Mouse (Mus musculus) left cerebral cortex, postnatal 10 days (tissue): Measurements from ENCODE around the gene Dpm2. TPM values are rescaled to one million over a fixed set of nuclear protein-coding genes. Genes with fewer than 3 reads are reported as not detected.

Experiments
- DNase-seq, 2 experiments: peaks; one replicate each; pipeline ENCODE4 v3.0.0; 2021 to 2022; ENCODE audit warnings: low spot score in 2 of 2, mixed read lengths in 1 of 2; ENCODE audit errors: extremely low spot score in 1 of 2
- intact Hi-C: fragments of 180-260 bp; cut with DNase I; formaldehyde crosslinking; loops from one replicate; pipeline ENCODE4 v1.15.1; 2025
- total RNA-seq, 2 experiments: library from RNA; stranded (reverse); gene quantifications; 2 replicates each; pipeline ENCODE4 v1.2.3; 2021

Dpm2 gene
- total RNA-seq, 2 experiments from 2014 or later: 83.9 to 86.8 TPM

DNA sequence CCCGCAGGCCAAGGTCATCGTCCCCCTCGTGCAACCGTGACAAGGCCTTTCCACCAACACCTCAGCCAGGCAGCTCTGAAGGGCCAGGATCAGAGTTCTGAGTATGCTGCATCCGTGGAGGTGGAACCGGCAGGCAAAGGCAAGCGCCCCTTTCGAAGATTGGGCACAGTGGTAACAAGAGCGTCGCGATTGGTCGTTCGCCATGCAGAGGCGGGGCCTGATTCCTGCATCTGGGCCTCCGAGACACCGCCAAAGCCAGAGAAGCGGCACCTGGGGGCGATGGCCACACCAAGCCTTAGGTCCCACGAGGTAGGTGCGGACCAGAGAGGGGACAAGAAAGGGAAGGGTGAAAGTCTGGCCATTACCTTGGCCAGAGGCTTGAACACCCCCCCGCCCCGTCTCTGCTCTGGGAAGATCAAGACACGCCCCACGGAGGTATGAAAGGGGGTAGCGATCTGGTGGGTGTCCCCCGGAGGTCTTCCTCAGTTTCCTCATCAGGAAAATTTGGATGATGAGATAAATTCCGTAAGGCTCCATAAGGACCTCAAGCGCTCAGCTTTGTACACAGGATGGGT, 5.0 kb downstream of the Dpm2 start, which contains the start of gene 9430097D07Rik:
TSS of gene 9430097D07Rik (minus strand) at position 99 of the 575 bp plus-strand sequence.
- intact Hi-C loops: no loop called here
- peak; percentile 64 to 76 for DNase-seq

DNA sequence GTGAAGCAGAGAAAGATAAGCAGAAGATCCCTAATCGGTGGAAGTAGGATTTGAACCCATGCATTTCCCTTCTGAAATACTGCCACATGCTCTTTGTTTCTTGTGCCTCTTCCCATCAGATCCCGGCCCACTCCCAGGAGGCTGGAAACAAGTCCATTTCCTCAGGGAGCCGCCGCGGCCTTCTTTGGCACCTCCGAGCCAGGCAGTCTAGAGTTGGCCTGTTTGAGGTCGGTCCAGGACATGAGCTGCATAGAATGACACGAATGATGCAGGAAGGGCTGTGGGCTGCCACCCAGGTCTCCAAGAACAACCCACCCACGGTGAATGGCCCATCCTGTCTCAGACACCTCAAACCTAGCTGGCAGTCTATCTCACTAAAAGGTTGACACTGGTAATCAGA, 5.9 kb downstream of the Dpm2 start:
- DNase-seq: peak in 1 of 2 experiments; percentile 28
- intact Hi-C loops: no loop called here

DNA sequence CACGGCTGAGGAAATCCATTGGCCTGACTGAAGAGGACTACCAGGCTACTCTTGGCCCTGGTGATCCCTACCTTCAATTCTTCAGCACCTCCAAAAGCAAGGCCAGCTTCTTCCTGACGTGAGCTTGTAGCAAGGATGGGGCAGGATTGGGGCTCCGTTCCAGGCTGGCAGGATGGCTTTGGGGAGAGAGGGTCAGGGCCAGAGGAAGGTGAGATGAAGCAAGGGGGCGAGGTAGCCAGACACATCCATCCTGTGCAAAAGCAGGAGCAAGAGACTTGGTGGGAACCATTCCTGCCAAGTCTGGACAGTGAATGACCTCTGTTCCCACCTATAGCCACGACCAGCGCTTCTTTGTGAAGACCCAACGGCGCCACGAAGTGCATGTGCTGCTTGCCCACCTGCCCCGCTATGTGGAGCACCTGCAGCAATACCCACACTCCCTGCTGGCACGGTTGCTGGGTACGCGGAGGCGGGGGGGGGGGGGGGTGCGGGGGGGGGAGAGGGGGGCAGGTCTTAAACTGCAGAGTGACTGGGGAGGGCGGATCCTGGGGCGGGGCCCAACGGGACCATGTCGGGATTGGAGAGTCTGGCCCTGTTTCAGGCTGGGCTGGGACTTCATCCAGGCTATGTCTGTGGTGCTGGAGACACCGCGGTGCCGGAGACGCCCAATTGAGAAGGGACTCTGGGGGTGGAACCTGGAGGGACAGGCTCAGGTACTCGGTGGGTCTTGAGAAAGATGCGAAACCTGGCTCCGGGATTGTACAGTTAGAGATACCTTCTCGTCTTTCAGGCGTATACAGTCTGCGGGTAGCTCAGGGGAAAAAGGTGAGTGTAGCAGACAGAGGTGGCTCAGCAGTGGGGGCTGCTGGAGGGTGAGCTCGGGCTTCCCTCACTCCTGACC, 7.7 kb downstream of the Dpm2 start:
- peak in 1 of 2 experiments; percentile 76 for DNase-seq
- intact Hi-C loops: no loop called here

DNA sequence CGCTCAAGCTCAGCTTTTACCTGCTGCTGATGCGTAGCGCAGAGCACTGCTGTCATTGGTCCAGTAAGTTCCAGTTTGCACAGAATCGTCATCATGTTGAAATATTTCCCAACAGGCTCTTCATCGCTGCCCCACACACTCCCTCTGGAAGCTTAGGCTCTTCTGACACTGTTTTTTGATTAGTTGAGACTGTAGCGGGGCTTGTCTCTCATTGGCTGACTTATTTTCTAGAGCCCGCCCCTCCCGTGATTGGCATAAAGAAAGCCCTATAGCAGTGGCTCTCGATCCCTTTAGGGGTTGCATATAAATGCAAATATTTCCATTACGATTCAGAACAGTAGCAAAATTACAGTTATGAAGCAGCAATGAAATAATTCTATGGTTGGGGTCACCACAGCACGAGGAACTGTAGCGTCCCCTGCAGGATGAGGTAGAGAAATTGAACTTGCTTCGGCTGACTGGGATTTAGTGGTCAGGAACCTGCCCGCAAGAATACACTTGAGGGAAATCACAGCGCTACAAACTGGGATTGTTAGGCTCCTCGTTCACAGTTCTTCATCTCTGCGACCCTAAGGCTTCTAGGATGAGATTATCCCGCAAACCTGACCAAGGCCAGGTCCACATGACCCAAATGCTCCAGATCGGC, 10.9 kb downstream of the Dpm2 start:
- intact Hi-C loops: loop anchor here (5.0 kb wide), 1 partner anchor 36 kb away; no protein-coding TSS in a partner anchor
- peak; percentile 43 to 74 for DNase-seq

DNA sequence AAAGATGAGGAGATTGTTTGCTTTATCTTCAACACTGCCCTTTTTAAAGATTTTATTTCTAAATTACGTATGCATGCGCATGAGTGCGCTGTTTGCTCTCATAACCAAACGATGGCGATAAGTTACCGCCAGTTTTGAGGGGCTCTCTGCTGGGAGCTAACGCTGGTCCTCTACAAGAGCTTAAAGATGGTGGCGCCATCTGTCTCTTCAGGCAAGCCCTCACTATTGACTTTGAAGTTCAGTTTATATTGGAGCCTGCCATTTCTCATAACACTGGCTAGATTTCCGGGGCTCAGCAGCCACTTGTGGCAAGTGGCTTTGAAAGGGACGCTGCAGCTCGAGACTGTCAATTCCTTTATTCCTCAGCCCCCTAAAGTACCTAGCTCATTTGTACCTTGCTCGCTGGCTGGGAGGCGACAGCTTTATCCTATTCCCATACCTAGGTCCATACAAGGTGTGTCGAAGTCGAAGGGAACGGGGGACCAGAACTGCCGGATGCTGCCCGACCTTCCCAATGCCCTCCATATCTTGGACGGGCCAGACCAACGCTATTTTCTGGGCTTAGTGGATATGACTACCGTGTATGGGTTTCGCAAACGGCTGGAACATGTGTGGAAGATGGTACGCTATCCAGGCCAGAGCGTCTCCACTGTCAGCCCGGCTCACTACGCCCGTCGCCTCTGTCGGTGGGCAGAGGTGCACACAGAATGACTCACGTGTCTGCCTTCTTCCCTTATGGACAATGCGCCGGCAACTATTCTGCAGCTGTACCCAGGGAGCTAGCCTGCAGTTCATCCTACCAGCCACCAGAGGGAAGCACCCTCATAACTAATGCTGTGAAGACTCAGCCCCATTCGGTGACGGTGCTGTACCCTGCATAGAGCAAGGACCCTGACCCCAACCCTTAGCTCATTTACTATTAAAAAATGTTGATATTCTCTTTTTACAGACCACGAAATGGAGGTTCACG, 12.5 kb downstream of the Dpm2 start:
- intact Hi-C loops: loop anchor here (5.0 kb wide), 1 partner anchor 34 kb away; no protein-coding TSS in a partner anchor

DNA sequence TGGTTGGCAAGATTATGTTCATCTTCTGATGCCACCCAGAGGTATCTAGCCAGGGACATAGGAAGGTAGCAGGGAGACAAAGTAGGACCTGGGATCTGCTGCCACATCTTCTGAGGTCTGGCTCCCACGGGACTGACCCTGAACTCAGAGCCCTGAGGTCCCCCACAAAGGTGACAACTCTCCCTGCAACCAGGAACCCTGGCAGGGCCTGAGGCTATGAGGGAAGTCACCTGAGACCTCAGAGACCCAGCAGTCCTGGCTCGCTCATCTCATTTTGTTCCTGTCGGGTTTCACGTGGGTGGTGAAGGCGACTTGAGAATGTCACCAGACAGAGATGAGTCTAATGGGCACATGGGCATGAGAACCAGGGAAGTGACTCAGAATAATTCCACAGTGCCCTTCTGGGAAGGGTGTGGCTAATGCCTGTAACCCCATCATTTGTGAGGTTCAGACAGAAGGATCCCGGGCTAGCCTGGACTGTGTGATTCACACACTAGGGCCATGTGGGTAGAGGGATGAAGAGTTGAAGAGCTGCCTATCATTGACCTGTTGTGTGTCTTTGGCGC, 14.6 kb downstream of the Dpm2 start:
- DNase-seq: no peak
- intact Hi-C loops: no loop called here

More for the DNA sequence above, 12.5 kb downstream of the Dpm2 start:
- DNase-seq: peak; percentile 78 to 87

DNA sequence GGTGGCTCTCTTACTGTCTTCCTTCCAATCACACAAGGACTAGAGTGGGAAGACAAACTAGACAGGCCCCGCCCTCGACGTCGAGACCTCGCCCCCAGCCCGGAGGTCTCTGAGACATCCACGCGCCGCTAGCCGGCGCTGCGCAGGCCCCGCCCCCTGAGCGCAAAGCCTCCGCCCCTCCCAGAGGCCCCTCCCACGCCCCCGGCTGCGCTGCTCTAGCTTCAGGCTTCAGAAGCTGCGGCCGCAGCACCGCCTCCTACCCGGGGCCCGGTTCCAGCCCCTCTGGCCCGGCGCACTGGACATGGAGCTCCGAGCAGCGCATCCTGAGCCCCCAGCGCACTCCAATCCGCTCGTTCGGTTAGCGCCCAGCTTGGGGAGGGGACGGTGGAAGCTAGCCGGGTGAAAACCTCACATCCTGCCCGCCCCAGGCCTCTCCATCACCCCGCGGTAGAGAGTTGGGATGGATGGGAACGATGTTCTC, 16.3 kb downstream of the Dpm2 start, which contains the start of gene St6galnac4:
TSS of gene St6galnac4 (plus strand) at position 225 of the 481 bp plus-strand sequence.
- intact Hi-C loops: no loop called here
- peak; percentile 87 to 97 for DNase-seq

DNA sequence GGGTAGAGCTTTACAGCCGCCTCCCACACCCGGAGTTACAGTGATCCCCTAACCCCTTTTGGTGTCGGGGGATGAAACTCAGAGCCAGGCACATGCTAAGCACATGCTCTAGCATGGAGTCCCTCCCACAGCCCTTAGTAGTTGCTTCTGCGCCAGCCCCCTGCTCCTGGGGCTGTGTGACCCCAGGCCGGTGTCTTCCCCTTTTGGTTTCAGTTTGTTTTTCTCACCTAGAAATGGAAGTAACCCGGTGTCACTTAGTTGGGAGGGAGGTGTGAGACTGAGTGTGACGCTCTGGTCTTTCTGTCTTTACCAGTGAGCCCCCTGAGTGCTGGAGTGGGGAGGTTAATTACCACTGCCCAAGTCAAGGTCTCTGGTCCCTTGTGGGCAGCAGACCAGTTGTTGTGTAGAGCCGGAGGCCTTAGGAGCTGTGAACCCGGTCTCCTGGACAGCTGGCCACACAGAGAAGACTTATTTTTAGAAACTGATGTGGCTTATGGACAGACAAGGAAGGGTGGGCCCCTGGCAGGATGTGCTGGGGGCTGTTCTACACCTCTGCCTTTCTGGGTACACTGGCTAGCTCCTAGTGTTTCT, 17.2 kb downstream of the Dpm2 start:
- intact Hi-C loops: no loop called here
- peak in 1 of 2 experiments; percentile 54 for DNase-seq

DNA sequence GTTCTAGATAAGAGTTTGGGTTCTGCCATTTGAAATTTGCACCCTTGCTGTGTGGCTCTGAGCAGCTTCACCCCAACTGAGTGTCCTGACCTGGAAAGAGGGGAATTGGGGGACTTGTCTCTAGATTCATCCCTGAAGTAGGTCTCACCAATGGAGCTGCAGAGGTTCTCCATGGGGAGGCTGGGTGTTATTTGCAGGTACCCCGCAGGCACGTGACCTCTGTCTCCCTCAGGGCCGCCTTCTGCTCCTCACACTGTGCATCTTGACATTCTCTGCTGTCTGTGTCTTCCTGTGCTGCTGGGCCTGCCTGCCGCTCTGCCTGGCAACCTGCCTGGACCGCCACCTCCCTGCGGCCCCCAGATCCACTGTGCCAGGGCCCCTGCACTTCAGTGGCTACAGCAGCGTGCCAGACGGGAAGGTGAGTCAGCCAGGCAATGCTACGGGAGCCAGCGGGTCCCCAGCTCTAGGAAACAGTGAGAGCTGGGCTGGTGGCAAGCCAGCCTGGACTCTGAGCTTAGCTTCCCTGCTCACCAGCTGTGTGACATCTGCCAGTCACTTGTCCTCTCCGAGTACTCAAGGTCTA, 18.6 kb downstream of the Dpm2 start:
- DNase-seq: peak in 1 of 2 experiments; percentile 61
- intact Hi-C loops: no loop called here

DNA sequence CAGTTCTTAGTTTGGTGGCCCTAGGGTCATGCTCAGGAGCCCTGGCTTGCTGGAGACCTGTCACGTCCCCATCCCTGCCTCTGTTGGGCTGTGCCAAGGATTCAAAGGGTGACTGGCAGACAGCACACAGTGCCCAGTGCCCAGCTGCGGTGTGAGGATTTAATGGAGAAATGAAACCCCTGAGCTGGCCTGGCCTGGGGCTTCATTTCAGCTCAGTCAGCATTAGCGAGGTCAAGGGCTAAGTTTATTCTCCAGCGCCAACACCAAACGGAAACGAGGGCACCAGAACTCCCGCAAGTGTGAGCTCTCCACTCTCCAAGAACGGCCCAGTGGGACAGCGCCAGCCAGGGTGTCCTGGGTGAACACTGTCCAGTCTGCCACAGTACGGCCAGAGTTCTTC, 19.6 kb downstream of the Dpm2 start:
- intact Hi-C loops: no loop called here
- DNase-seq: peak in 1 of 2 experiments; percentile 36

DNA sequence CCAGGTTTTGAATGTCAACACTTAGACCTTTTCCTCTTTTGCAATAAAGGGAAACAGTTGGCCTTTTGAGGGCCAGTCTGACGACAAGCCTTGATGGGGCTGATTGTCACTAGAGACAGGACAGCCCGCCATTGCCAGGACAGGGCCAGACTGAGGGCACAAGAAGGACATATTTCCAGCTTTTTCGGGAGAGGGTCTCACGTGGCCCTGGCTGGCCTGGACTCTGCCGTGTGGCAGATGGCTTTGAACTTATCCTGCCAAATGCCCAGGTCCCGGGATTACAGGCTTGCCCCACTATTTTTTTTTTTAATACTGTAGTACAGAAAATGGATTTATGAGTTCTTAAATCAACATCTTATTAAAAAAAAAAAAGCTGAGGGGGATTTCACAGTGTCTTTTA, 20.6 kb downstream of the Dpm2 start:
- DNase-seq: no peak
- intact Hi-C loops: no loop called here

DNA sequence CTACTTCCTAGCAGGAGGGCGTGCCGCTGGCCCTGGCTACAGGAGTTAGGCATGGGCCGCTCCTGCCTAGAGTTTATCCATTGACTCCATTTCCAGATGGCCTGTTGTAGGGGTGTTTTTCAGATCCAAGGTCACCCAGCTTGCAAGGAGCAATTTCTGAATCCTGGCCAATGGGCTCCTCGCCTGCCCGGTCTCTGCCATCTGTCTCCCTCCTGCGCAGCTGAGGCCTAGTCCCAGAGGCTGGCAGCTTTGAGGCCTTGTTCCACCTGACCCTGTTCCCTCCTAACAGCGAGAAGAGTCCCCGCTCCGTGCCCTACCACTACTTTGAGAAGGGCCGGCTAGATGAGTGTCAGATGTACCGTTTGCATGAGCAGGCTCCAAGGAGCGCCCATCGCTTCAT, 26.1 kb downstream of the Dpm2 start:
- intact Hi-C loops: no loop called here
- no peak for DNase-seq

DNA sequence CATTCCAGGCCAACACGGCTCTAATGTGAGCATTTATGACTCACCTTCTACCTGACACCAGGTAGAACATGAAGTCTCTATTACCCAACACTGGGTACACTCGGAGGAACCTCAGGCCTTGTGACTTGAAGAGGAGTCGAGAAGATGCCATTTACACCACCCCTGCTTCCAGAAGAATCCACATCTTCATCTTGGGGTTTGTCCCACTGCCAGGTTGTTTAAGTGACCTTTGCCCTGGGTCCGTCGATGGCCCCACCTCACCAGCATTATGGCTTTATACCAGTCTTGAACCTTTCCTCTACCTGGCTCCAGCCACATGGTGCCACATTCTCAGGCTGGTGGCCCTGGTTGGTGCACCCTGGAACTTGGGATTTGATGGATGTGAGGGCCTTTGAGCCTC, 26.6 kb downstream of the Dpm2 start:
- DNase-seq: no peak
- intact Hi-C loops: no loop called here

DNA sequence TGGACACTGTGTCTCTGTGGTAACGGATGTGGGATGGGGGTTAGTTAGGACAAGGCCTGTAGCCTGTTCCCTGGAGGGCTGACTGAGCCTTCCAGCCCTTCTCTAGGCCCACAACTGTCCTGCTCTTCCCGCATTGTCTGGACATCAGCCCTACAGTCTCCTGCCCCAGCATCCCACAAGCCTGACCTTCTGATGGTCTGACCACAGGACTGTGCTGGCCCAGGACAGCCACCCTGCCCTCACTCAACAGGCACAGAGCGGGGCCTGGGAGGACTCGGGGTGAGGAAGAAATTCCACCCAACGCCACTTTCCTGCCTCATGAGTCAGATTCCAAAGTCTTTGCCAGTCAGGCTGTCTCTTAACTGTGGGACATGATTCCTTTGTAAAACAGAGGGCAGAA, 27.0 kb downstream of the Dpm2 start:
- DNase-seq: no peak
- intact Hi-C loops: no loop called here

DNA sequence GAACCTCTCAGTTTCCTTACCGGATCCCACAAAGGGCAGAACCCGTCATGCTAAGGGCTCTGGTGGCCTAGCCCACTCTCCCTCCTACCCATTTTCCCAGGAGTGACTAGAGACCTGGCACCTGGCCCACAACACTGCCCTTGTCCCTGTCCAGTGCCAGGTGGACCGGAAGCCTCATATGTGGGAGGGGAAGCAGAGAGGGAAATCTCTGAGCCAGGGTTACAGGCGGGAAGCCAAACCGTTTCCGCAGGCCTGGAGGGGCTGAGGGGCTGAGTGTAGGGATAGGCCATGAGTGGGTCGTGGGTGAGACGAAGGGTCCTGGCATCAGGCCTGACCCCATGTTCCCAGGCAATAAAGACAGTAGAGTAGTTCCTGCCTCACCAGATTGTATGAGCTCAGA, 27.8 kb downstream of the Dpm2 start:
- intact Hi-C loops: no loop called here
- DNase-seq: peak in 1 of 2 experiments; percentile 55

DNA sequence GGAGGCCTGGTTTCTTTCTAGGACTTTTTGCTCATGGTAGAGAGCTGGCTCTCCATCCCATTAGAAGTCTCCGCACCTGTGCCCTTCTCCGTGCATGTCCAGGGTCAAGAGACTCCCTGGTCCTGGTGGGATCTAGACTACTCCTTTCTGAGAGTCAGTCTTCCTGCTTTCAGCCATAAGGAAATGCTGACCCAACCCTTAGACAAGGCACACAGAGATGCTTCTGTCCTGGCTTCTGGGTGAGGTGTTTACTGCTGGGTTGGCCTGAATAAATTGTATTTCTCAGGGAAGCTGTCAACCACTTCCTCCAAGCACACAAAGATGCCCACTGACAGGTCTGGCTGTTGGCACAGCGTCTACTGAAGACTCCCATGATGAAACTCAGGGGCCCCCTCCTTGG, 28.8 kb downstream of the Dpm2 start, which contains the start of gene St6galnac6:
TSS of gene St6galnac6 (plus strand) at position 301 of the 400 bp plus-strand sequence.
- DNase-seq: no peak
- intact Hi-C loops: no loop called here

DNA sequence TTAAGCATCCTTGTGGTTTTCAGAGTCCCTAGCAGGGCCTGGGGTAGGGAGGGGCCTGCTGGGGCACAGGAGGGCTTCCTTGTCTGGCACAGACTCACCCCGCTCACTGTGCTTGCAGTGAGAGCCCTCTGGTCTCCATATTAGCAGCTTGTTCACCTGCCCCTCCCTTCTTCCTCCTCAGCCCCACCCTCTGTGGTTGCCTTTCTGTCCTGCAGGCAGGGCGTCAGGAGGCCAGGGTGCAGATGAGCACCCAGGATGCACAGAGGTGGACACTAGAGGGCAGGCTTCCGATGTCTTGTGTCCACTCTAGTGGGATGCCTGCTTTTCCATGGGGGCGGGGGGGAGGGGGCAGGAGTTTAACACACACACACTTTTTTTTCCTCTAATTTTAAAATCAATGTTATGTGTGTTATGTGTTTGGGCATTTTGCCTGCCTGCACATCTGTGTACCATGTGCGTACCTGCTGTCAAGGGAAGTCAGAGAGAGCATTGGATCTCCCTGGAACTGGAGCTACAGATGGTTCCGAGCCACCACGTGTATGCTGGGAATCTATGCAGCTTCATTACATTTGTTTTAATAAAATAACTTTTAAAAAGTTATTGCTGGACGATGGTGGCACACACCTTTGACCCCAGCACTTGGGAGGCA, 30.9 kb downstream of the Dpm2 start:
- peak in 1 of 2 experiments; percentile 63 for DNase-seq
- intact Hi-C loops: no loop called here
